Mouse (Mus musculus) ES-CJ7 (cell line): ENCODE data around the gene Flot2.

Source experiments
- DNase-seq: peaks from one replicate; pipeline ENCODE4 v3.0.0; 2011; ENCODE audit warnings: low read depth, low spot score

The Flot2 gene

DNA sequence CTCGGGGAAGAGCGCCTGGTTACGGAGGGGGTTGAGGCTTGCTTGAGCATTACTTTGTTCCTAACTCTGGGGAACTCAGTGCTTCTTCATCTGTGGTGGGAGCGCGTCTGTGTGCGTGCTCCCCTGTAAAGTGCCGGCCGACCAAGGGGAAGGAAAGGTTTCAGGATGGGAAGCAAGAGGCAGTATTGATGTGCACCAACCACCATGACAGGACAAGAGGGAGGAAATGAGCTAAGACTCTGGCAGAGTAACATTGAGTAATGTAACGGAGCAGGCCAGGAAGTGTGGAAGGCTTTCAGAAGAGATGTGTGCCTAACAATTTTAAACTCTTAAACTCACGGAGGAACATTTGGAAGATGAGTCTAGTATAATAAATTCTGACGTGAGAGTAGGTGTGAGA is 63.0 kb downstream of the Flot2 start:
- no peak for DNase-seq

DNA sequence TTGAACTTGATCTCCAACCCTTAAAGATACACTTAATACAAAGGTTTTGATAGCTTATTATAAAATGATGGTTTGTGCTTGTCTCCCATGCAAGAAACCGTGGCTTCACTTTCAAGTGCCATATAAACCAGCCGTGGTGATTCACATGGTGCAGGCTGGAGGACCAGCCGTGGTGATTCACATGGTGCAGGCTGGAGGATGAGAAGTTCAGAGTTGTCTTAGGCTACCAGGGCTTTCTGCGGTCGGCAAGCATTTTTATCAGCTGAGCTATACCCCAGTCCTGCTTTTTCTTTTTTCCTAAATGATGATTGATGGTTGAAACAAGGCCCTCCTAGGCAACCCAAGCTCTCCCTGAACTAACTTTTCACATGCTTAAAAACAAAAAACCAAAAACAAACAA is 64.4 kb downstream of the Flot2 start:
- no peak for DNase-seq

DNA sequence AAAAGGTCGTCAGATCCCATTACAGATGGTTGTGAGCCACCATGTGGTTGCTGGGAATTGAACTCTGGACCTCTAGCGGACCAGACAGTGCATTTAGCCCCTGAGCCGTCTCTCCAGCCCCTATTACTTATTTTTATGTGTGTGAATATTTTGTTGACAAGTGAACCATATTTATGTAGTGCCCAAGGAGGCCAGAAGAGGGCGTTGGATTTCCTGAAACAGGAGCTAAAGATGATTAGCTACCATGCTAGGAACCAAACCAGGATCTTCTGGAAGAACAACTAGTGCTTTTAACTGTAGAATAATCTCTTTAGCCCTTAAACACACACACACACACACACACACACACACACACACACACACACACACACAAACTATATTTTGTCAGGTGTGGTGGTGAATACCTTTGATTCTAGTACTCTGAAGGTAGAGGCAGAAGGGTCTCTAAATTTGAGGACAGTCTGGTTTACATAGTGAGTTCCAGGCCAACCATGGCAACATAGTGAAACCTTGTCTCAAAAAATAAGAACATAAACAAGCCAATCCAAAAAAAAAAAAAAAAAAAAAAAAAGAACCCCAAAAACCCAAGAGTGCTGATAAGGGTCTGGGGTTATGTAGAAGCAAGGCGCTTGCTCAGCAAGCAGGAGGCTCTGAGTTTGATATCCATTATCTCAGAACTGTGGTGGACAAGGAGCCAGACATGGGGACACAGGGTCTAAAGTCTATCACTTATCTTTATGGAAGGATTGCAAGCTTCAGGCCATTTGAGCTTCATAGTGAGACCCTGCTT is 65.4 kb downstream of the Flot2 start:
- peak; percentile 48 for DNase-seq

DNA sequence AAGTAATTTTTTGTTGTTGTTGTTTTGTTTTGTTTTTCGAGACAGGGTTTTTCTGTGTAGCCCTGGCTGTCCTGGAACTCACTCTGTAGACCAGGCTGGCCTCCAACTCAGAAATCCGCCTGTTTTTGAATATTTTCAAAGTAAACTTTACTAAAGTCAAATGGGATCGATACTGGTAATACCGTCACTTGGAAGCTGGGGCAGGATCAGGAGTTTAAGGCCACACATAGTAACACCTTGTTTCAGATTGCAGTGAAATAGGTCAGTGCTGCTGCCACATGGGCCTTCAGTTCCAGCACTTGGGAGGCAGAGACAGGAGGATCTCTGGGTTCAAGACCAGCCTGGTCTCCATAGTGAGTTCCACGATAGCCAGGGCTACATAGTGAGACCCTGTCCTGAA is 66.8 kb downstream of the Flot2 start:
- no peak for DNase-seq
